Comparison of ENCODE assay signal across 9 mouse cellular contexts in genomic region chr9:62541182-62541581, GRCm38 (mm10). TPM values are rescaled to one million over a fixed set of nuclear protein-coding genes. Genes with fewer than 3 reads are reported as not detected.
DNase-seq lines count a peak whose midpoint lies in the region; ATAC-seq and TF ChIP-seq lines count a peak whose summit lies in the region.
"Had no signal": no experiment of that assay in that cellular context is flagged by ENCODE, and none has a peak within 500 bp of the region (broad histone marks: within the 10 kb centered on the region; RNA-seq: fewer than 3 reads in every experiment).

No protein-coding gene starts in this region.

- DNase-seq in lung, postnatal 25 days (ENCODE audit: low spot score) = no peak
- peak; percentile 45 to 87 for DNase-seq in cerebellum, postnatal 4 days (ENCODE audit: low spot score in 2 of 2)
- peak; percentile 43 for DNase-seq in hindbrain, embryonic 14.5 days (ENCODE audit: low spot score)
- no peak for DNase-seq in spleen, postnatal 14 days (ENCODE audit: low spot score in 2 of 2)
- no peak for DNase-seq in ovary, postnatal 10 days (ENCODE audit: low spot score)
- no peak for DNase-seq in lung, postnatal 0 days (ENCODE audit: low spot score)

- H3K27ac ChIP-seq in lung, embryonic 15.5 days = peak overlapping the region; percentile 19; the same call in 1 of the 2 replicates
- H3K27ac ChIP-seq in hindbrain, embryonic 14.5 days = peak overlapping the region; percentile 49
- H3K27ac ChIP-seq in stomach, embryonic 14.5 days (ENCODE audit: low read length) = 0 out of 2 replicates have a peak overlapping the region, but pooled peaks have one; percentile 27
- H3K27ac ChIP-seq in lung, postnatal 0 days (ENCODE audit: low read length) = no peak overlapping the region
- H3K27ac ChIP-seq: macrophage had no signal

- WGBS in lung, embryonic 15.5 days = 50% methylated on average over 8 of the region's 8 CpGs
- 23% methylated on average over 8 of the region's 8 CpGs for WGBS in hindbrain, embryonic 14.5 days
- 49% methylated on average over 8 of the region's 8 CpGs for WGBS in stomach, embryonic 14.5 days
- WGBS in lung, postnatal 0 days = 48% methylated on average over 8 of the region's 8 CpGs

- H3K4me1 ChIP-seq in lung, embryonic 15.5 days = peaks cover 31% of the 10 kb centered on the region
- H3K4me1 ChIP-seq in hindbrain, embryonic 14.5 days (replicated peaks; ENCODE audit: control insufficient read depth, insufficient read depth, low read length) = peaks cover 35% of the 10 kb centered on the region
- H3K4me1 ChIP-seq in stomach, embryonic 14.5 days (ENCODE audit: control insufficient read depth, insufficient read depth, low read length) = peaks cover 13% of the 10 kb centered on the region; the same call in 1 of the 2 replicates
- H3K4me1 ChIP-seq in lung, postnatal 0 days (ENCODE audit: insufficient read depth, low read depth, low read length) = 0 out of 2 replicates have a peak, but pooled peaks cover 6% of the 10 kb centered on the region

- H3K27me3 ChIP-seq in lung, embryonic 15.5 days = no peaks in the 10 kb centered on the region
- H3K27me3 ChIP-seq in hindbrain, embryonic 14.5 days (ENCODE audit: control insufficient read depth, insufficient read depth, low read length) = no peaks in the 10 kb centered on the region
- H3K27me3 ChIP-seq in stomach, embryonic 14.5 days (ENCODE audit: control insufficient read depth, insufficient read depth, low read length) = no peaks in the 10 kb centered on the region
- H3K27me3 ChIP-seq in lung, postnatal 0 days (replicated peaks; ENCODE audit: insufficient read depth, low read length) = no peaks in the 10 kb centered on the region

- H3K9ac ChIP-seq in lung, embryonic 15.5 days = no peak overlapping the region
- H3K9ac ChIP-seq in hindbrain, embryonic 14.5 days = no peak overlapping the region
- no peak overlapping the region for H3K9ac ChIP-seq in stomach, embryonic 14.5 days (replicated peaks; ENCODE audit: low read depth, low read length)
- H3K9ac ChIP-seq in lung, postnatal 0 days (replicated peaks; ENCODE audit: low read depth) = no peak overlapping the region

- TF ChIP-seq CTCF in lung, postnatal 0 days (IDR thresholded peaks at IDR 0.05) = no peak

- no peak for ATAC-seq in lung, embryonic 15.5 days (ENCODE audit: borderline replicate concordance, extremely low read depth, low FRiP score, low TSS enrichment)
- ATAC-seq in hindbrain, embryonic 14.5 days (ENCODE audit: low FRiP score) = no peak
- no peak for ATAC-seq in stomach, embryonic 14.5 days (ENCODE audit: insufficient number of reproducible peaks, insufficient read depth, low FRiP score, low read depth)
- ATAC-seq in lung, postnatal 0 days = no peak

- no peak for TF ChIP-seq EP300 in lung, postnatal 0 days (IDR thresholded peaks at IDR 0.05)

- H3K9me3 ChIP-seq in lung, embryonic 15.5 days = no peaks in the 10 kb centered on the region
- H3K9me3 ChIP-seq in hindbrain, embryonic 14.5 days (ENCODE audit: control insufficient read depth, low read length) = no peaks in the 10 kb centered on the region
- no peaks in the 10 kb centered on the region for H3K9me3 ChIP-seq in stomach, embryonic 14.5 days (ENCODE audit: control insufficient read depth, low read depth, low read length)
- no peaks in the 10 kb centered on the region for H3K9me3 ChIP-seq in lung, postnatal 0 days (ENCODE audit: low read length)

- no peak overlapping the region for H3K4me2 ChIP-seq in lung, embryonic 15.5 days
- H3K4me2 ChIP-seq in hindbrain, embryonic 14.5 days (replicated peaks) = no peak overlapping the region
- no peak overlapping the region for H3K4me2 ChIP-seq in stomach, embryonic 14.5 days (replicated peaks; ENCODE audit: low read depth, low read length)
- no peak overlapping the region for H3K4me2 ChIP-seq in lung, postnatal 0 days (replicated peaks; ENCODE audit: low read depth, low read length)

- H3K4me3 ChIP-seq in lung, embryonic 15.5 days = no peak overlapping the region
- H3K4me3 ChIP-seq in hindbrain, embryonic 14.5 days (replicated peaks; ENCODE audit: low read length) = no peak overlapping the region
- no peak overlapping the region for H3K4me3 ChIP-seq in stomach, embryonic 14.5 days (ENCODE audit: low read depth, low read length)
- no peak overlapping the region for H3K4me3 ChIP-seq in lung, postnatal 0 days (ENCODE audit: low read depth, low read length)

- no peaks in the 10 kb centered on the region for H3K36me3 ChIP-seq in lung, embryonic 15.5 days
- H3K36me3 ChIP-seq in hindbrain, embryonic 14.5 days (replicated peaks; ENCODE audit: control insufficient read depth, insufficient read depth) = no peaks in the 10 kb centered on the region
- H3K36me3 ChIP-seq in stomach, embryonic 14.5 days (ENCODE audit: control insufficient read depth, insufficient read depth, low read length) = no peaks in the 10 kb centered on the region
- H3K36me3 ChIP-seq in lung, postnatal 0 days (ENCODE audit: insufficient read depth, low read length) = no peaks in the 10 kb centered on the region

RNA-seq across cellular contexts. Expression of gene Coro2b, which starts 4.3 kb away (rescaled TPM):
- polyA plus RNA-seq in lung, embryonic 15.5 days (2015; fragmentation: Nextera tagmentation; extraction: Ambion mirVana) = 20.5 and 22.8 TPM in 2 replicates
- 35.8 and 38.5 TPM in 2 replicates for polyA plus RNA-seq in hindbrain, embryonic 14.5 days (2014; fragmentation: Nextera tagmentation; extraction: Ambion mirVana)
- 9.6 and 13.0 TPM in 2 replicates for polyA plus RNA-seq in stomach, embryonic 14.5 days (2014; fragmentation: Nextera tagmentation; extraction: Ambion mirVana)
- polyA plus RNA-seq in lung, postnatal 0 days (2015; fragmentation: Nextera tagmentation; extraction: Ambion mirVana) = 13.9 and 15.8 TPM in 2 replicates

Comparison
In these comparisons a context has a peak if more than half of its experiments do, and no peak if none do; other contexts are left out.
1. DNase-seq: peak in cerebellum, postnatal 4 days (2 of 2) and hindbrain, embryonic 14.5 days (single experiment); none in lung, postnatal 25 days (single experiment), spleen, postnatal 14 days (0 of 2), ovary, postnatal 10 days (single experiment) and lung, postnatal 0 days (single experiment).